ENCODE assay signal across 13 mouse cellular contexts in genomic region chr11:69554539-69555140, GRCm38 (mm10). TPM values are rescaled to one million over a fixed set of nuclear protein-coding genes. Genes with fewer than 3 reads are reported as not detected.
A peak's percentile ranks its signal among the peaks of the same experiment; 100 is the strongest.
DNase-seq lines count a peak whose midpoint lies in the region; ATAC-seq and TF ChIP-seq lines count a peak whose summit lies in the region.
"Had no signal": no experiment of that assay in that cellular context is flagged by ENCODE, and none has a peak within 500 bp of the region (broad histone marks: within the 10 kb centered on the region; RNA-seq: fewer than 3 reads in every experiment).

No protein-coding gene starts in this region.

- H3K9me3 ChIP-seq in heart, embryonic 12.5 days (replicated peaks): 0 out of 2 replicates have a peak, but pooled peaks cover 3% of the 10 kb centered on the region
- H3K9me3 ChIP-seq in neural tube, embryonic 12.5 days: no peaks in the 10 kb centered on the region
- no peaks in the 10 kb centered on the region for H3K9me3 ChIP-seq in liver, postnatal 0 days (ENCODE audit: low read length)
- H3K9me3 ChIP-seq in neural tube, embryonic 15.5 days (replicated peaks): no peaks in the 10 kb centered on the region
- H3K9me3 ChIP-seq in kidney, embryonic 16.5 days (ENCODE audit: low read length): no peaks in the 10 kb centered on the region

- peaks cover 25% of the 10 kb centered on the region for H3K27me3 ChIP-seq in heart, embryonic 12.5 days (replicated peaks)
- no peaks in the 10 kb centered on the region for H3K27me3 ChIP-seq in neural tube, embryonic 12.5 days (replicated peaks)
- H3K27me3 ChIP-seq in liver, postnatal 0 days (ENCODE audit: insufficient read depth, low read length): peaks cover 13% of the 10 kb centered on the region
- H3K27me3 ChIP-seq in neural tube, embryonic 15.5 days (replicated peaks): no peaks in the 10 kb centered on the region
- H3K27me3 ChIP-seq in kidney, embryonic 16.5 days (ENCODE audit: insufficient read depth, low read length): no peaks in the 10 kb centered on the region

- WGBS in heart, embryonic 12.5 days: 68% methylated on average over 5 of the region's 5 CpGs
- 88% methylated on average over 5 of the region's 5 CpGs for WGBS in neural tube, embryonic 12.5 days
- 50% methylated on average over 5 of the region's 5 CpGs for WGBS in liver, postnatal 0 days (ENCODE audit: insufficient replicate concordance)
- WGBS in neural tube, embryonic 15.5 days: 87% methylated on average over 5 of the region's 5 CpGs
- 80% methylated on average over 5 of the region's 5 CpGs for WGBS in kidney, embryonic 16.5 days

- no peak overlapping the region for H3K4me2 ChIP-seq in heart, embryonic 12.5 days
- H3K4me2 ChIP-seq in neural tube, embryonic 12.5 days (replicated peaks): peak overlapping the region; percentile 12; the same call in 1 of the 2 replicates
- no peak overlapping the region for H3K4me2 ChIP-seq in liver, postnatal 0 days (ENCODE audit: low read depth, low read length)
- H3K4me2 ChIP-seq in neural tube, embryonic 15.5 days: no peak overlapping the region
- H3K4me2 ChIP-seq in kidney, embryonic 16.5 days (replicated peaks; ENCODE audit: low read depth, low read length): no peak overlapping the region

- H3K4me3 ChIP-seq in heart, embryonic 12.5 days: no peak overlapping the region
- H3K4me3 ChIP-seq in neural tube, embryonic 12.5 days: no peak overlapping the region
- H3K4me3 ChIP-seq in liver, postnatal 0 days (ENCODE audit: low read depth, low read length): no peak overlapping the region
- H3K4me3 ChIP-seq in neural tube, embryonic 15.5 days (replicated peaks): no peak overlapping the region
- no peak overlapping the region for H3K4me3 ChIP-seq in kidney, embryonic 16.5 days (ENCODE audit: low read length)
- H3K4me3 ChIP-seq: megakaryocyte, embryonic 14.5 days had no signal

- peak; percentile 96 for DNase-seq in heart, adult 11 months
- DNase-seq in neural tube, embryonic 10.5 days (ENCODE audit: extremely low spot score, low spot score): no peak
- DNase-seq in liver, postnatal 0 days: no peak
- no peak for DNase-seq in ovary, postnatal 10 days (ENCODE audit: low spot score)
- DNase-seq: cerebellum, adult 18-20 months; heart, postnatal 36 days; kidney, adult 18-20 months; thymus, adult 18-20 months had no signal

- no peak for TF ChIP-seq CTCF in liver, postnatal 0 days (IDR thresholded peaks at IDR 0.05; ENCODE audit: low read depth)

- H3K9ac ChIP-seq in heart, embryonic 12.5 days: no peak overlapping the region
- H3K9ac ChIP-seq in neural tube, embryonic 12.5 days: no peak overlapping the region
- H3K9ac ChIP-seq in liver, postnatal 0 days (replicated peaks): no peak overlapping the region
- H3K9ac ChIP-seq in neural tube, embryonic 15.5 days (replicated peaks): no peak overlapping the region
- no peak overlapping the region for H3K9ac ChIP-seq in kidney, embryonic 16.5 days (replicated peaks; ENCODE audit: low read length)

- H3K4me1 ChIP-seq in heart, embryonic 12.5 days (replicated peaks): peaks cover 49% of the 10 kb centered on the region
- H3K4me1 ChIP-seq in neural tube, embryonic 12.5 days: peaks cover 61% of the 10 kb centered on the region
- peaks cover 6% of the 10 kb centered on the region; the same call in 1 of the 2 replicates for H3K4me1 ChIP-seq in liver, postnatal 0 days (ENCODE audit: insufficient read depth)
- peaks cover 73% of the 10 kb centered on the region for H3K4me1 ChIP-seq in neural tube, embryonic 15.5 days
- peaks cover 15% of the 10 kb centered on the region for H3K4me1 ChIP-seq in kidney, embryonic 16.5 days (ENCODE audit: insufficient read depth, low read length)

- no peak overlapping the region for H3K27ac ChIP-seq in heart, embryonic 12.5 days (ENCODE audit: poor library complexity, severe bottlenecking)
- H3K27ac ChIP-seq in neural tube, embryonic 12.5 days: no peak overlapping the region
- H3K27ac ChIP-seq in liver, postnatal 0 days (ENCODE audit: low read depth): no peak overlapping the region
- H3K27ac ChIP-seq in neural tube, embryonic 15.5 days (replicated peaks): peak overlapping the region; percentile 33
- H3K27ac ChIP-seq in kidney, embryonic 16.5 days (ENCODE audit: low read length): no peak overlapping the region

- H3K36me3 ChIP-seq in heart, embryonic 12.5 days: peaks cover 31% of the 10 kb centered on the region
- H3K36me3 ChIP-seq in neural tube, embryonic 12.5 days: peaks cover 16% of the 10 kb centered on the region
- H3K36me3 ChIP-seq in liver, postnatal 0 days (replicated peaks; ENCODE audit: insufficient read depth, low read length): no peaks in the 10 kb centered on the region
- peaks cover 2% of the 10 kb centered on the region for H3K36me3 ChIP-seq in neural tube, embryonic 15.5 days
- H3K36me3 ChIP-seq in kidney, embryonic 16.5 days (ENCODE audit: insufficient read depth, low read length): no peaks in the 10 kb centered on the region

- no peak for TF ChIP-seq EP300 in liver, postnatal 0 days (IDR thresholded peaks at IDR 0.05; ENCODE audit: low read depth)

- ATAC-seq in heart, embryonic 12.5 days (ENCODE audit: insufficient number of reproducible peaks, low FRiP score): no peak
- ATAC-seq in neural tube, embryonic 12.5 days (ENCODE audit: low FRiP score, low read depth): no peak
- peak; percentile 36; the same call in 1 of the 2 replicates for ATAC-seq in liver, postnatal 0 days
- no peak for ATAC-seq in neural tube, embryonic 15.5 days (ENCODE audit: low FRiP score)
- ATAC-seq in kidney, embryonic 16.5 days (ENCODE audit: low FRiP score, low TSS enrichment): no peak

RNA-seq across cellular contexts. Expression of gene Efnb3, which starts 5.4 kb away (rescaled TPM):
- polyA plus RNA-seq in heart, embryonic 12.5 days (2016; fragmentation: Nextera tagmentation; extraction: Ambion mirVana): 87.4 and 90.0 TPM in 2 replicates
- polyA plus RNA-seq in neural tube, embryonic 12.5 days (2016; fragmentation: Nextera tagmentation; extraction: Ambion mirVana): 54.4 and 57.4 TPM in 2 replicates
- polyA plus RNA-seq in liver, postnatal 0 days (2015; fragmentation: Nextera tagmentation; extraction: Ambion mirVana): 0.19 and 0.20 TPM in 2 replicates
- polyA plus RNA-seq in neural tube, embryonic 15.5 days (2015; fragmentation: Nextera tagmentation; extraction: Ambion mirVana): 113 and 126 TPM in 2 replicates
- 11.8 and 12.6 TPM in 2 replicates for polyA plus RNA-seq in kidney, embryonic 16.5 days (2015; fragmentation: Nextera tagmentation; extraction: Ambion mirVana)

RNA-seq across cellular contexts. Expression of gene Dnah2, which starts 5.7 kb away (rescaled TPM):
- polyA plus RNA-seq in heart, embryonic 12.5 days (2016; fragmentation: Nextera tagmentation; extraction: Ambion mirVana): 0.15 and 0.59 TPM in 2 replicates
- polyA plus RNA-seq in neural tube, embryonic 12.5 days (2016; fragmentation: Nextera tagmentation; extraction: Ambion mirVana): 1.6 and 1.9 TPM in 2 replicates
- polyA plus RNA-seq in liver, postnatal 0 days (2015; fragmentation: Nextera tagmentation; extraction: Ambion mirVana): 0.04 and 0.05 TPM in 2 replicates
- 3.1 and 3.5 TPM in 2 replicates for polyA plus RNA-seq in neural tube, embryonic 15.5 days (2015; fragmentation: Nextera tagmentation; extraction: Ambion mirVana)
- 0.69 and 0.90 TPM in 2 replicates for polyA plus RNA-seq in kidney, embryonic 16.5 days (2015; fragmentation: Nextera tagmentation; extraction: Ambion mirVana)

RNA-seq across cellular contexts. Expression of gene Wrap53, which starts 25.4 kb away (rescaled TPM):
- 18.7 and 19.5 TPM in 2 replicates for polyA plus RNA-seq in heart, embryonic 12.5 days (2016; fragmentation: Nextera tagmentation; extraction: Ambion mirVana)
- polyA plus RNA-seq in neural tube, embryonic 12.5 days (2016; fragmentation: Nextera tagmentation; extraction: Ambion mirVana): 32.2 and 32.4 TPM in 2 replicates
- polyA plus RNA-seq in liver, postnatal 0 days (2015; fragmentation: Nextera tagmentation; extraction: Ambion mirVana): 8.1 and 10.0 TPM in 2 replicates
- 18.1 and 18.8 TPM in 2 replicates for polyA plus RNA-seq in neural tube, embryonic 15.5 days (2015; fragmentation: Nextera tagmentation; extraction: Ambion mirVana)
- polyA plus RNA-seq in kidney, embryonic 16.5 days (2015; fragmentation: Nextera tagmentation; extraction: Ambion mirVana): 29.3 and 30.3 TPM in 2 replicates

RNA-seq across cellular contexts. Expression of gene Trp53, which starts 25.5 kb away (rescaled TPM):
- polyA plus RNA-seq in heart, embryonic 12.5 days (2016; fragmentation: Nextera tagmentation; extraction: Ambion mirVana): 76.0 and 79.1 TPM in 2 replicates
- 116 and 120 TPM in 2 replicates for polyA plus RNA-seq in neural tube, embryonic 12.5 days (2016; fragmentation: Nextera tagmentation; extraction: Ambion mirVana)
- polyA plus RNA-seq in liver, postnatal 0 days (2015; fragmentation: Nextera tagmentation; extraction: Ambion mirVana): 32.6 and 33.5 TPM in 2 replicates
- polyA plus RNA-seq in neural tube, embryonic 15.5 days (2015; fragmentation: Nextera tagmentation; extraction: Ambion mirVana): 51.8 and 85.1 TPM in 2 replicates
- 191 and 205 TPM in 2 replicates for polyA plus RNA-seq in kidney, embryonic 16.5 days (2015; fragmentation: Nextera tagmentation; extraction: Ambion mirVana)

RNA-seq across cellular contexts. Expression of gene Atp1b2, which starts 51.1 kb away (rescaled TPM):
- polyA plus RNA-seq in heart, embryonic 12.5 days (2016; fragmentation: Nextera tagmentation; extraction: Ambion mirVana): 30.9 and 31.1 TPM in 2 replicates
- 8.4 and 10.8 TPM in 2 replicates for polyA plus RNA-seq in neural tube, embryonic 12.5 days (2016; fragmentation: Nextera tagmentation; extraction: Ambion mirVana)
- 4.0 and 5.3 TPM in 2 replicates for polyA plus RNA-seq in liver, postnatal 0 days (2015; fragmentation: Nextera tagmentation; extraction: Ambion mirVana)
- 76.7 and 77.0 TPM in 2 replicates for polyA plus RNA-seq in neural tube, embryonic 15.5 days (2015; fragmentation: Nextera tagmentation; extraction: Ambion mirVana)
- 12.3 and 14.3 TPM in 2 replicates for polyA plus RNA-seq in kidney, embryonic 16.5 days (2015; fragmentation: Nextera tagmentation; extraction: Ambion mirVana)

Comparison
In these comparisons a context has a peak if more than half of its experiments do, and no peak if none do; other contexts are left out.
1. RNA of gene Efnb3, which starts 5.4 kb away (polyA plus RNA-seq): 113 to 126 TPM in neural tube, embryonic 15.5 days, 87.4 to 90.0 TPM in heart, embryonic 12.5 days, 54.4 to 57.4 TPM in neural tube, embryonic 12.5 days and 11.8 to 12.6 TPM in kidney, embryonic 16.5 days; 0.19 to 0.20 TPM in liver, postnatal 0 days; every median in the first group is over 10 times any median in the second.